Mouse (Mus musculus) C2C12 (cell line): ENCODE results near the gene H2al1h. TPM values are rescaled to one million over a fixed set of nuclear protein-coding genes. Genes with fewer than 3 reads are reported as not detected.
"Not testable (repeated sequence)": the region's sequence is repeated elsewhere in the genome, so short reads cannot be mapped to it uniquely, and the experiment has no call there.

Experiments used
- H3K27me3 ChIP-seq: one replicate; pipeline ENCODE4 v1.6.1; 2011; ENCODE audit not compliant: control insufficient read depth, insufficient read depth, insufficient read length
- H3K36me3 ChIP-seq: one replicate; pipeline ENCODE4 v1.6.1; 2011; ENCODE audit not compliant: control insufficient read depth, insufficient read depth
- H3K4me3 ChIP-seq: one replicate; pipeline ENCODE4 v1.5.1; 2011; ENCODE audit warnings: mild to moderate bottlenecking, control low read depth; ENCODE audit not compliant: poor library complexity, insufficient read depth, severe bottlenecking
- H3K79me2 ChIP-seq: one replicate; pipeline ENCODE4 v1.6.1; 2011; ENCODE audit not compliant: control insufficient read depth, insufficient read depth
- H3K79me3 ChIP-seq: one replicate; pipeline ENCODE4 v1.6.1; 2011; ENCODE audit warnings: low read depth, control low read depth
- H3ac ChIP-seq: one replicate; pipeline ENCODE3; 2011; ENCODE audit warnings: low read depth; ENCODE audit not compliant: control insufficient read depth, insufficient read length
- CEBPB ChIP-seq: IDR thresholded peaks from one replicate; pipeline ENCODE4 v1.6.1; 2011; ENCODE audit warnings: low read depth, mild to moderate bottlenecking, control low read depth, moderate library complexity
- CTCF ChIP-seq: IDR thresholded peaks from one replicate; pipeline ENCODE4 v1.5.1; 2011; ENCODE audit not compliant: control insufficient read depth, insufficient read depth, insufficient read length
- FOSL1 ChIP-seq: IDR thresholded peaks from one replicate; pipeline ENCODE4 v1.8.0; 2011; ENCODE audit warnings: mild to moderate bottlenecking, low read length; ENCODE audit not compliant: poor library complexity, insufficient read depth, severe bottlenecking
- MAX ChIP-seq: IDR thresholded peaks from one replicate; pipeline ENCODE4 v1.6.1; 2011; ENCODE audit warnings: mild to moderate bottlenecking, control low read depth
- MYOD1 ChIP-seq: IDR thresholded peaks from one replicate; pipeline ENCODE4 v1.6.1; 2011; ENCODE audit warnings: low read depth; ENCODE audit not compliant: control insufficient read depth, insufficient read length
- MYOG ChIP-seq: IDR thresholded peaks from one replicate; pipeline ENCODE4 v1.6.1; 2011; ENCODE audit not compliant: control insufficient read depth, insufficient read length; ENCODE audit errors: extremely low read depth
- USF1 ChIP-seq: IDR thresholded peaks from one replicate; pipeline ENCODE4 v1.6.1; 2011; ENCODE audit warnings: low read depth, mild to moderate bottlenecking, control low read depth, moderate library complexity
- long read RNA-seq, 2 experiments: library from polyadenylated mRNA; unstranded; transcript quantifications; one replicate each; pipeline ENCODE4 v2.0.0; 2019 to 2020
- polyA plus RNA-seq: library from polyadenylated mRNA; unstranded; fragments of >200 nt; fragmentation: generic; extraction: Trizol; gene quantifications from one replicate; pipeline ENCODE4 v1.2.1, GENCODE M21; 2012; ENCODE audit warnings: missing spikeins

Gene H2al1h
- polyA plus RNA-seq, result not detected
- long read RNA-seq, experiment 1, result 0 reads
- long read RNA-seq, experiment 2, result 0 reads

DNA sequence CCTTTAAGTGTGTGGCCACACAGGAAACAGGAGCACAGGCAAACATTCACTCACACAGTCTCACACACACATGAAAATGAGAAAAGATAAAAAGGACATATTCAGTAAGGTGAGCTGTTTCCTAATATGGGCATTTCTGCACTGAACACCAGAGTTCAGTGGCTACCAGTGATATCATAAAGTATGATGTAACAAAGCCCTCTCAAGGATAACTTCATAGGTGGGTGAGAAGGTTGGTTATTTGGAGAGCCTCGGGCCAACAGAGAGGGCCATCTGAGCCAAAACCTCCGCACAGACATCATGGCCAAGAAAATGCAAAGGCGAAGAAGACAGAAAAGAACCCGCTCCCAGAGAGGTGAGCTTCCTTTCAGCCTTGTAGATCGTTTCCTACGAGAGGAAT lies at the start of gene H2al1h:
Gene H2al1h (plus strand): TSS at position 301 of the 400 bp plus-strand sequence.
- not testable (repeated sequence) for H3K27me3 ChIP-seq, H3K79me2 ChIP-seq, H3ac ChIP-seq, H3K79me3 ChIP-seq, H3K4me3 ChIP-seq, H3K36me3 ChIP-seq

GRCm38 (mm10) chrX:11273190-11273589 lies 48.1 kb upstream of the H2al1h start:
- Histone ChIP-seq H3ac (no peak overlapping the region), H3K79me3 (no peaks in the 10 kb centered on the region), H3K27me3 (no peaks in the 10 kb centered on the region), H3K4me3 (no peak overlapping the region), H3K36me3 (no peaks in the 10 kb centered on the region), H3K79me2 (no peaks in the 10 kb centered on the region)
- TF ChIP-seq MYOD1, result no peak
- TF ChIP-seq FOSL1, result no peak
- no peak for TF ChIP-seq CEBPB
- TF ChIP-seq USF1, result no peak
- no peak for TF ChIP-seq MYOG
- TF ChIP-seq CTCF, result no peak
- no peak for TF ChIP-seq MAX

DNA sequence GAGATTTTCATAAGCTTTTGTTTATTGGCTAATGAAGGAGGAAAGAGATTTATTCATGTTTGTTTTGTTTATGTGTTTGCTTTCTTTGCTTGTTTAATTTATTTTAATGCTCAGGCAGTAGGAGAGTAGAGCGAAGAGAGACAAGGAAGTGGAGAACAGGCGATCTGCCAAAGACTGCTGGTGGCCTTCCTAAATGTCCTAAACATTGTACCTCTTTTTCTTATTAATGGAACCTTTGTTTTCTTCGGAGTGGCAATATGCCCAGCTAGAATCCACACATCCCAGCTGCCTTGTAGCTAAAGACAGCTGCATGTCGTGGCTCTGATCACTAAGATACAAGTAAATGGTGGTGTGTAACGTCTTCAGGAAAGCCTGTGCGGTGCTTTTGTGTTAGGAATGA lies 44.2 kb upstream of the H2al1h start:
- H3ac ChIP-seq, result no peak overlapping the region
- TF ChIP-seq CEBPB, result no peak
- TF ChIP-seq MYOG, result no peak
- no peak for TF ChIP-seq MYOD1
- TF ChIP-seq CTCF, result no peak
- no peak for TF ChIP-seq USF1
- no peak for TF ChIP-seq MAX
- no peak for TF ChIP-seq FOSL1
- no peaks in the 10 kb centered on the region for H3K36me3 ChIP-seq
- no peak overlapping the region for H3K4me3 ChIP-seq
- no peaks in the 10 kb centered on the region for H3K79me3 ChIP-seq
- no peaks in the 10 kb centered on the region for H3K27me3 ChIP-seq
- H3K79me2 ChIP-seq, result no peaks in the 10 kb centered on the region

- Histone ChIP-seq H3K27me3 (no peaks in the 10 kb centered on the region), H3K4me3 (no peak overlapping the region), H3K79me3 (no peaks in the 10 kb centered on the region), H3K36me3 (no peaks in the 10 kb centered on the region), H3ac (no peak overlapping the region), H3K79me2 (no peaks in the 10 kb centered on the region)
- no peak for TF ChIP-seq USF1
- no peak for TF ChIP-seq MYOG
- no peak for TF ChIP-seq CEBPB
- TF ChIP-seq FOSL1, result no peak
- TF ChIP-seq MAX, result no peak
- TF ChIP-seq MYOD1, result no peak
- no peak for TF ChIP-seq CTCF
Measured at GRCm38 (mm10) chrX:11280741-11281140, 40.6 kb upstream of the H2al1h start.

GRCm38 (mm10) chrX:11288306-11288882 lies 32.9 kb upstream of the H2al1h start:
- TF ChIP-seq CEBPB (no peak), USF1 (no peak), MYOG (no peak), FOSL1 (no peak), CTCF (no peak), MAX (no peak), MYOD1 (no peak)

GRCm38 (mm10) chrX:11289244-11289643 lies 32.0 kb upstream of the H2al1h start:
- Histone ChIP-seq H3K4me3 (no peak overlapping the region), H3K79me2 (no peaks in the 10 kb centered on the region), H3ac (no peak overlapping the region), H3K79me3 (no peaks in the 10 kb centered on the region), H3K36me3 (no peaks in the 10 kb centered on the region), H3K27me3 (no peaks in the 10 kb centered on the region)
- TF ChIP-seq MAX (no peak), CTCF (no peak), CEBPB (no peak), USF1 (no peak), MYOD1 (no peak), FOSL1 (no peak), MYOG (no peak)

More at GRCm38 (mm10) chrX:11288306-11288882, 32.9 kb upstream of the H2al1h start:
- no peak overlapping the region for H3K4me3 ChIP-seq
- H3K79me2 ChIP-seq, result no peaks in the 10 kb centered on the region
- no peaks in the 10 kb centered on the region for H3K79me3 ChIP-seq
- no peaks in the 10 kb centered on the region for H3K36me3 ChIP-seq
- H3ac ChIP-seq, result no peak overlapping the region
- H3K27me3 ChIP-seq, result no peaks in the 10 kb centered on the region

GRCm38 (mm10) chrX:11298957-11299356 lies 22.3 kb upstream of the H2al1h start, which contains the start of gene H2al1a:
TSS of gene H2al1a (plus strand) at chrX:11299257.
- H3K36me3 ChIP-seq, H3K27me3 ChIP-seq, H3K79me2 ChIP-seq, H3K79me3 ChIP-seq, H3ac ChIP-seq, H3K4me3 ChIP-seq: not testable (repeated sequence)

DNA sequence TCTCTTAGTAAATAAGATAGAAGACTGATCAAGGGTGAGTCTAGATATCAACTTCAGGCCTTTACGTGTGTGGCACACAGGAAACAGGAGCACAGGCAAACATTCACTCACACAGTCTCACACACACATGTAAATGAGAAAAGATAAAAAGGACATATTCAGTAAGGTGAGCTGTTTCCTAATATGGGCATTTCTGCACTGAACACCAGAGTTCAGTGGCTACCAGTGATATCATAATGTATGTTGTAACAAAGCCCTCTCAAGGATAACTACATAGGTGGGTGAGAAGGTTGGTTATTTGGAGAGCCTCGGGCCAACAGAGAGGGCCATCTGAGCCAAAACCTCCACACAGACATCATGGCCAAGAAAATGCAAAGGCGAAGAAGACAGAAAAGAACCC lies 19.2 kb upstream of the H2al1h start, which contains the start of gene H2al1b:
Gene H2al1b (plus strand): TSS at position 301 of the 400 bp plus-strand sequence.
- H3K4me3 ChIP-seq, H3K36me3 ChIP-seq, H3ac ChIP-seq, H3K79me2 ChIP-seq, H3K27me3 ChIP-seq, H3K79me3 ChIP-seq: not testable (repeated sequence)

- not testable (repeated sequence) for H3K79me2 ChIP-seq, H3K4me3 ChIP-seq, H3ac ChIP-seq, H3K27me3 ChIP-seq, H3K79me3 ChIP-seq, H3K36me3 ChIP-seq
Measured at GRCm38 (mm10) chrX:11305355-11305754, 15.9 kb upstream of the H2al1h start, which contains the start of gene H2al1c. TSS of gene H2al1c (plus strand) at chrX:11305655.
